Mouse (Mus musculus): Measurements from ENCODE around the gene Tbata. TPM values are rescaled to one million over a fixed set of nuclear protein-coding genes. Genes with fewer than 3 reads are reported as not detected.

The Tbata gene
- polyA plus RNA-seq, 1 experiment from 2014 or later: 1.2 TPM

DNA sequence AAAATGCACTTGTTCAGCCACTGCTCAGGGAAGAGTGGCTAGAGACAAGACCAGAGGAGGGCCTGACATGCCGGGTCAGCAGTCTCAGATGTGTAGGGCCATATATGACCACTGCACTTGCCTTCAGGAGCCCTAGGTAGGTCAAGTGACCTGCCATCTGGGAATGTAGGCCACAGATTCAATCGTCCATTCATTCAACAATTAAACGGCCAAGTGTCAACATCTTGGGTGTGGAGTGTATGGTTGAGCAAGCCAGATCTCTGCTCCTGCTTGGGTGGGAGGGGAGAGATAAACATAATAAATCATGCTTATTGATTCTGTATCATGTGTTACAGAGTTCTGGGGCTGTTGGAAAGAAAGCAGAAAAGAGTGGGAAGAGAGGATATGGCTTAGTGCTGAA lies 13.2 kb upstream of the Tbata start:
- WGBS: 85% methylated on average over 3 of the region's 3 CpGs

DNA sequence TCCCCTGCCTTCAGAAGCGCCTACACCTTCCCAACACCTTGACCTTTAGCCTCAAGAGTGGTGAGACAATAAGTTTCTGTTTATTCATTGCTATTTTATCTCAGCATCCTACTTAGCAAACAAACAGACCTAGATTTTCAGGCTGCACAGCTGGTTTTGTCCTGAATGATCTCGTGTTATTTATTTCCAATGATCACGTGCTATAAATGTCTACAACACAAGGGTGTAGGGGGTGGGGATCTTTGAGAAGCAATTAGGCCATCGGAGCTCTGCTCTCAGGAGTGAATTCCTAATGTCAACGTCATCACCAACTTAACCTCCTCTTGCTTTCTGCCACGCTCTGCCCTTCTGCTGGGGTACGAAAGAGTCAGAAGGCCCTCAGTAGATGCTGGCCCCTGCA lies 11.7 kb upstream of the Tbata start:
- Histone ChIP-seq H3K4me1 (ENCODE audit: control insufficient read depth, insufficient read depth, low read depth, low read length) (no peaks in the 10 kb centered on the region), H3K27me3 (replicated peaks; ENCODE audit: control insufficient read depth, insufficient read depth, low read length) (no peaks in the 10 kb centered on the region), H3K9ac (ENCODE audit: low read depth, low read length) (no peak overlapping the region), H3K9me3 (ENCODE audit: control insufficient read depth, low read length) (no peaks in the 10 kb centered on the region), H3K4me2 (ENCODE audit: low read length) (no peak overlapping the region), H3K4me3 (ENCODE audit: low read length) (no peak overlapping the region), H3K27ac (ENCODE audit: low read depth, low read length) (no peak overlapping the region), H3K36me3 (ENCODE audit: control insufficient read depth, insufficient read depth, low read length) (no peaks in the 10 kb centered on the region)
- ATAC-seq: no peak
- WGBS: 88% methylated on average over 7 of the region's 7 CpGs

More for the DNA sequence above, 13.2 kb upstream of the Tbata start:
- no peak overlapping the region for H3K4me3 ChIP-seq (ENCODE audit: low read length)
- no peaks in the 10 kb centered on the region for H3K9me3 ChIP-seq (ENCODE audit: control insufficient read depth, low read length)
- no peak overlapping the region for H3K4me2 ChIP-seq (ENCODE audit: low read length)
- H3K36me3 ChIP-seq (ENCODE audit: control insufficient read depth, insufficient read depth, low read length): no peaks in the 10 kb centered on the region
- H3K9ac ChIP-seq (ENCODE audit: low read depth, low read length): no peak overlapping the region
- H3K27ac ChIP-seq (ENCODE audit: low read depth, low read length): no peak overlapping the region
- no peaks in the 10 kb centered on the region for H3K27me3 ChIP-seq (replicated peaks; ENCODE audit: control insufficient read depth, insufficient read depth, low read length)
- no peak for ATAC-seq
- no peaks in the 10 kb centered on the region for H3K4me1 ChIP-seq (ENCODE audit: control insufficient read depth, insufficient read depth, low read depth, low read length)

DNA sequence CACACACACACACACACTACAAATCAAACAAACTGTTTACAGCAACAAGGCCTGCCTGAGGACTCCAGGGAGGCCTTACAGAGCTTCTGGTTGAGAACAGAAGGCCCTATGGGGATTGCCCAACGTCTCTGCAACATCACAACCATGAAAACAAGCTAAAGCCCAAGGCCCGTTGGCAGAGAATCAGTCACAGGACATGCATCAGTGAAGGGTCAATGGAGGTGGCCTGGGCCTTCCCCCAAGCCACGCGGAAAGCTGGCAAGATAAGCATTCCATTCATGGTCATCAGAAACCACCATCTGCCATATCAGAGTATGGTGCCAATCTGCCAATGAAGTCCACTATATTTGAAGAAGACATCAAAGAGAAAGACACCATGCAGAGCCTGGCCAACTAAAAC lies 11.1 kb upstream of the Tbata start:
- Histone ChIP-seq H3K27ac (ENCODE audit: low read depth, low read length) (no peak overlapping the region), H3K4me3 (ENCODE audit: low read length) (no peak overlapping the region), H3K9me3 (ENCODE audit: control insufficient read depth, low read length) (no peaks in the 10 kb centered on the region), H3K4me2 (ENCODE audit: low read length) (no peak overlapping the region), H3K9ac (ENCODE audit: low read depth, low read length) (no peak overlapping the region), H3K36me3 (ENCODE audit: control insufficient read depth, insufficient read depth, low read length) (no peaks in the 10 kb centered on the region), H3K4me1 (ENCODE audit: control insufficient read depth, insufficient read depth, low read depth, low read length) (no peaks in the 10 kb centered on the region), H3K27me3 (replicated peaks; ENCODE audit: control insufficient read depth, insufficient read depth, low read length) (no peaks in the 10 kb centered on the region)
- no peak for ATAC-seq
- 74% methylated on average over 4 of the region's 4 CpGs for WGBS

DNA sequence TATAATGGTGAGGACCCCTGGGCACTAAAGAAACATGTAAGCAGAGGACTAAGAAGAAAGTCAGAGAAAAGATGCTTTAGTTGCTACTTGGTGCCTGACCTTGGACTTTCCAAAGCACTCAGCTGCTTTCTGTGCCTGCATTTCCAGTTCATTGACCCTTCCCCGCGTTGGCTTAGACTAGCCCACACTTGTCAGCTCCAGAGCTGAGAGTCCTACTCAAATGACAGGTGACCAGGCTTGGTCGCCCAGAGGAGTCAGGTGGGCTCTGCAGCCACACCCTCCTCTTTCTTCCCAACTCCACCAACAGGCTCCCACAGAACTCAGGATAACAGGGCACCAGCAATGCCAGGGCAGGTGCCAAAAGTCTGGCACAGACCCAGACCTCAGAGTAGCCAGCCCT lies 9.4 kb upstream of the Tbata start:
- H3K9me3 ChIP-seq (ENCODE audit: control insufficient read depth, low read length): no peaks in the 10 kb centered on the region
- H3K36me3 ChIP-seq (ENCODE audit: control insufficient read depth, insufficient read depth, low read length): no peaks in the 10 kb centered on the region
- no peak overlapping the region for H3K4me3 ChIP-seq (ENCODE audit: low read length)
- no peak overlapping the region for H3K9ac ChIP-seq (ENCODE audit: low read depth, low read length)
- ATAC-seq: no peak
- no peak overlapping the region for H3K27ac ChIP-seq (ENCODE audit: low read depth, low read length)
- WGBS: 78% methylated on average over 3 of the region's 3 CpGs
- H3K4me2 ChIP-seq (ENCODE audit: low read length): no peak overlapping the region
- H3K4me1 ChIP-seq (ENCODE audit: control insufficient read depth, insufficient read depth, low read depth, low read length): no peaks in the 10 kb centered on the region
- no peaks in the 10 kb centered on the region for H3K27me3 ChIP-seq (replicated peaks; ENCODE audit: control insufficient read depth, insufficient read depth, low read length)

DNA sequence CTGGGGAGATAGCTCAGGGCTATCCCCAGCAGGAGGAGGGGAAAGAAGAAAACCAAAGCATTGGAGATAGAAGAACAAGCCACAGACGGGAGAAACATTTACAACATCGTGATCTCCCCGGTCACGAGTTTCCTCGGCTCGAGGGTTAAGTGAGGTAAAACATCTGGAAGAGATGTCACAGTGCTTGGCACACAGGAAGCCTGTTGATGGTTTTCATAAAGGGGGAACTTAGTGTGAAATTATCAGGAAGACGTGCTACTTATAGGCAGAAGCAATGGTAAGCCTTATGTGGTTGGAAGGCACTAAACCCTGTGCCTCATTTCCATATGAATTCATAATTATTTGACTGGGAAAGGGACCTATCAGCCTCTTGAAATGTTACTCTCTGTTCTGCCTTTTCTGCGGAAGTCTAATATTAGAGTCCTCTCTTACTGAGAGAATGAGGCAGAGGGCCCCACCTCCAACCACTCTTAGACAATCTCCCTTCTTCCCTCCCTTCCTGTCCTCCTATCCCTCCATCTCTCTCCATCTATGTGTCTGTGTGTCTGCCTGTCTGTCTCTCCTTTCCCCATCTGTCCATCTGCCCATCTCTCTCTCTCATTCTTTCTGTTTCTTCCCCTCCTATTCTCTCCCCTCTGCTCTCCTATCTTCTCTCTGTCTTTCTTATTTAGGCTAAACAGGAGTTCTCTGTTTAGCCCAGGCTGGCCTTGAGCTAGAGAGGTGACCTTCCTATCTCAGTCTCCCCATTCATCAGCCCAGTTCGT lies 4.2 kb upstream of the Tbata start:
- no peaks in the 10 kb centered on the region for H3K27me3 ChIP-seq (replicated peaks; ENCODE audit: control insufficient read depth, insufficient read depth, low read length)
- no peaks in the 10 kb centered on the region for H3K4me1 ChIP-seq (ENCODE audit: control insufficient read depth, insufficient read depth, low read depth, low read length)
- H3K36me3 ChIP-seq (ENCODE audit: control insufficient read depth, insufficient read depth, low read length): no peaks in the 10 kb centered on the region
- no peak overlapping the region for H3K9ac ChIP-seq (ENCODE audit: low read depth, low read length)
- no peak overlapping the region for H3K27ac ChIP-seq (ENCODE audit: low read depth, low read length)
- no peak overlapping the region for H3K4me2 ChIP-seq (ENCODE audit: low read length)
- WGBS: 81% methylated on average over 9 of the region's 9 CpGs
- H3K9me3 ChIP-seq (ENCODE audit: control insufficient read depth, low read length): no peaks in the 10 kb centered on the region
- ATAC-seq: no peak
- no peak overlapping the region for H3K4me3 ChIP-seq (ENCODE audit: low read length)

- no peak for ATAC-seq
- Histone ChIP-seq H3K27ac (ENCODE audit: low read depth, low read length) (no peak overlapping the region), H3K27me3 (replicated peaks; ENCODE audit: control insufficient read depth, insufficient read depth, low read length) (no peaks in the 10 kb centered on the region), H3K36me3 (ENCODE audit: control insufficient read depth, insufficient read depth, low read length) (no peaks in the 10 kb centered on the region), H3K4me3 (ENCODE audit: low read length) (no peak overlapping the region), H3K9me3 (ENCODE audit: control insufficient read depth, low read length) (no peaks in the 10 kb centered on the region), H3K9ac (ENCODE audit: low read depth, low read length) (no peak overlapping the region), H3K4me2 (ENCODE audit: low read length) (no peak overlapping the region), H3K4me1 (ENCODE audit: control insufficient read depth, insufficient read depth, low read depth, low read length) (no peaks in the 10 kb centered on the region)
- 72% methylated on average over 2 of the region's 2 CpGs for WGBS
Observed at GRCm38 (mm10) chr10:61168393-61168792, 3.4 kb upstream of the Tbata start.

GRCm38 (mm10) chr10:61172496-61172895 lies 742 bp downstream of the Tbata start:
- H3K4me1 ChIP-seq (ENCODE audit: control insufficient read depth, insufficient read depth, low read depth, low read length): no peaks in the 10 kb centered on the region
- H3K27ac ChIP-seq (ENCODE audit: low read depth, low read length): no peak overlapping the region
- H3K9me3 ChIP-seq (ENCODE audit: control insufficient read depth, low read length): no peaks in the 10 kb centered on the region
- H3K36me3 ChIP-seq (ENCODE audit: control insufficient read depth, insufficient read depth, low read length): no peaks in the 10 kb centered on the region
- no peak for ATAC-seq
- H3K4me2 ChIP-seq (ENCODE audit: low read length): no peak overlapping the region
- H3K27me3 ChIP-seq (replicated peaks; ENCODE audit: control insufficient read depth, insufficient read depth, low read length): no peaks in the 10 kb centered on the region
- 87% methylated on average over 4 of the region's 4 CpGs for WGBS
- H3K4me3 ChIP-seq (ENCODE audit: low read length): no peak overlapping the region
- H3K9ac ChIP-seq (ENCODE audit: low read depth, low read length): no peak overlapping the region

DNA sequence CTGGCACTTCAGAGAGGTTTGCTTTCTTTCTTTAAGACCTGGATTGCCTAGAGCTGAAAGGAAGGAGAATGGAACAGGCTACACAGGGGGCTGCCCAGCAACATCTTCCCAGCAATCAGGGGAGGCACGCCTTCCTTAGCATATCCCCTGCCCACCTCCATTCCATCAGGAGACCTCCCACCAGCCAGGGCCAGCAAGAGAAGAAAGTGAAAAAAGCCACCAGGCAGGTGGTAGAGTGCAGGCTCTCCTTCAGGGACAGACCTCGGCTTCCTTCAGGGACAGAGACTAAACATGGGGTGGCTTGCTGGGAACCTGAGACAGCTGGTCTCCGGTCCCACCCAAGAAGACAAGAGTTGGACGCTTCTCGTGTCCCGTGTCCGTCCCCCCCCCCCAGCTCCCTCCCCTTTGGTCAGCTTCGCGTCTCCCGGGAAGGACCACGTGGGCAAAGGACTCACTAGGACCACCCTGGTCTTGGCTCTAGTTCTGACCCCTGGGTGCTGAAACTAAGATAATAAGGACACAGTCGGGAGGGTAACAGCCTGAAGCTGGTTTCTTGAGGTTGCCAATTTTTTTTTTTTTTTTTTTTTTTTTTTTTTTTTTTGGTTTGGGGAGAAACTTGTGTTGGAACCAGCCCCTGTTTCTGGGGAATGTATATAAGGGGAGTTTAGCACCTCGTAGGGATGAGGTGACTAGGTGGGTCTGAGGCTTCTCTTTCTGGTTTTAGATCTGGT lies 3.1 kb downstream of the Tbata start:
- no peak overlapping the region for H3K27ac ChIP-seq (ENCODE audit: low read depth, low read length)
- 45% methylated on average over 13 of the region's 13 CpGs for WGBS
- no peak for ATAC-seq

DNA sequence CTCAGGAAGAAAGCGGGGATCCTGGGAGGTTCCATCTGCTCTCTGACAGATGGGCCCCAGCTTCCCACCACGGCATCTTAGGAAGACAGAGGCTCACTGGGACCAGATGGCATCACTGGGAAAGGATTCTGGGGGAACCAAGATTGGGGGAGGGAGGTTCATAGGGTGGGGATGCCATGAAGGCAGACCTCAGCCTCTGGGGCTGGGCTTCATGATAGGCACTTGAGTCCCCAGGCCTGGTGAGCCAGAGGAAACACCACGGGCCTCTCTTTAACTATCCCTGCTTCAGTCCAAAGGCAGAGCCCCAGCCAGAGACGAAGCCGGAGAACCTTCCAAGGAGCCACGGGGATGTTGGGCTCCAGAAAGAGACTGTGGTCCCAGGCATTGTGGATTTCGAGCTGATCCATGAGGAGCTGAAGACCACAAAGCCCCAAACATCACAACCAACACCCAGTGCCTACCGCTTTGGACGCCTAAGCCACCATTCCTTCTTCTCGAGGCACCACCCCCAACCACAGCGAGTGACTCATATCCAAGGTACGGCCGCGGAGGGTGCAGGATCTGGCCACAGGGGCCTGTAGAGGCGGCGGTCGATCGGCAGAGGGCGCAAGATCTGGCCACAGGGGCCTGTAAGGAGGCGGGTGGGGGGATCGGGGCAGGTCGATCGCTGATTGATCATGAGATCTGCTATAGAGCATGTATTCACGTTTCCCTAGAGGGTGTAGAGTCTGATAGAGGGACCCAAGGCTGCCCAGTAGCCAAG lies 3.9 kb downstream of the Tbata start:
- Histone ChIP-seq H3K36me3 (ENCODE audit: control insufficient read depth, insufficient read depth, low read length) (no peaks in the 10 kb centered on the region), H3K9ac (ENCODE audit: low read depth, low read length) (no peak overlapping the region), H3K4me1 (ENCODE audit: control insufficient read depth, insufficient read depth, low read depth, low read length) (no peaks in the 10 kb centered on the region), H3K9me3 (ENCODE audit: control insufficient read depth, low read length) (no peaks in the 10 kb centered on the region), H3K4me2 (ENCODE audit: low read length) (peak overlapping the region; percentile 37; the same call in 1 of the 2 replicates), H3K27ac (ENCODE audit: low read depth, low read length) (no peak overlapping the region), H3K27me3 (replicated peaks; ENCODE audit: control insufficient read depth, insufficient read depth, low read length) (no peaks in the 10 kb centered on the region), H3K4me3 (ENCODE audit: low read length) (no peak overlapping the region)
- WGBS: 11% methylated on average over 24 of the region's 24 CpGs
- no peak for ATAC-seq

More for the DNA sequence above, 3.1 kb downstream of the Tbata start:
- no peak overlapping the region for H3K4me3 ChIP-seq (ENCODE audit: low read length)
- H3K36me3 ChIP-seq (ENCODE audit: control insufficient read depth, insufficient read depth, low read length): no peaks in the 10 kb centered on the region
- no peaks in the 10 kb centered on the region for H3K9me3 ChIP-seq (ENCODE audit: control insufficient read depth, low read length)
- H3K27me3 ChIP-seq (replicated peaks; ENCODE audit: control insufficient read depth, insufficient read depth, low read length): no peaks in the 10 kb centered on the region
- H3K9ac ChIP-seq (ENCODE audit: low read depth, low read length): no peak overlapping the region
- no peaks in the 10 kb centered on the region for H3K4me1 ChIP-seq (ENCODE audit: control insufficient read depth, insufficient read depth, low read depth, low read length)
- H3K4me2 ChIP-seq (ENCODE audit: low read length): no peak overlapping the region

All from hindbrain, embryonic 16.5 days (tissue).